Mouse (Mus musculus): Measurements from ENCODE around the gene Sap30bp.

DNA sequence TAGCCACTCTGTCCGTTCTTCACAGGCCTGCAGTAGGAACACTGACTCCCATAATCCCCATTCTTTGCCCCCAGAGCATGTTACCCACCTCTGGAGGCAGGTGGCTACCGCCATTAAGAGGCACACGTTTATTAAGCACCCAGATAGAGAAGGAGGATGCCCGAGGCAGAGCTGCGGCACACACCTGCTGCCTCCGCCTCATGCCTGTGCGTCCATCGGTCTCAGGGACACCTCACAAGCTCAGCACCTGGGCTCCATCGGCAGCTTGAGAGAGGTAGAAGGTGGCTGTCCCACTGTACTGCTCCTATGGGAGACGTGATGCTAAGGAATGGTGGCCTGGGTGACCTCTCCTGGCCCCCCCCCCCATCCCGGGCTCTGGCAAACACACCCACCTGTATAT is 75.3 kb downstream of the Sap30bp start:
- TF ChIP-seq GATA1 (IDR thresholded peaks at IDR 0.05; ENCODE audit: borderline replicate concordance, low read length) (no peak), FLI1 (IDR thresholded peaks at IDR 0.05; ENCODE audit: low read length) (no peak)

Data from megakaryocyte, embryonic 14.5 days (primary cell).